8 mouse cellular contexts compared by ENCODE assay signal in the genomic region with DNA sequence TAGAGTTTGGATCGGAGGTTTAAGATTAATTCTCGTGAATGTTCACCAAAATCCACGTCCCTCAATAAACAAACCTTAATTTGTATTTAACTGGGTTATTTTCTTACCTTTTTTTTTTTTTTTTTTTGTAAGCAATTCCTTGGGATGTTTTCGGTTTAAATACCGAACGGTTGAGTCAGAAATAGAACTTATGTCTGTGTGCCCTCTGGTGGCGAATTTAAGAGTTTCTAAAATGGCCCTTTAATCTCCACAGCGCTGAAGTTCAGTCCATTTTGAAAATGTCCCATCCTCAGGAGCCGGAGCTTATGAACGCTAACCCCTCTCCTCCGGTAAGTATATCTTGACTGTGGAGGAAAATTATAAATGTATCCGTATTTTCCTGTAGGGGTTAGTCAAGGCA.
DNase-seq lines count a peak whose midpoint lies in the region; ATAC-seq and TF ChIP-seq lines count a peak whose summit lies in the region.

No protein-coding gene starts in this region.

- no peaks in the 10 kb centered on the region for H3K4me1 ChIP-seq in brown adipose tissue, adult 24 weeks (ENCODE audit: control insufficient read depth, insufficient read depth, insufficient read length, low read length)
- peaks cover 17% of the 10 kb centered on the region for H3K4me1 ChIP-seq in erythroblast, embryonic 14.5 days (ENCODE audit: control insufficient read depth)
- H3K4me1 ChIP-seq in hindbrain, postnatal 0 days (ENCODE audit: insufficient read depth, low read length) = peaks cover 5% of the 10 kb centered on the region
- H3K4me1 ChIP-seq in limb, embryonic 13.5 days = peaks cover 49% of the 10 kb centered on the region
- H3K4me1 ChIP-seq in midbrain, embryonic 12.5 days = peaks cover 17% of the 10 kb centered on the region

- peaks cover 45% of the 10 kb centered on the region for H3K27me3 ChIP-seq in erythroblast, embryonic 14.5 days (ENCODE audit: control insufficient read depth)
- no peaks in the 10 kb centered on the region for H3K27me3 ChIP-seq in hindbrain, postnatal 0 days (ENCODE audit: insufficient read depth, low read length)
- peaks cover 10% of the 10 kb centered on the region for H3K27me3 ChIP-seq in limb, embryonic 13.5 days
- peaks cover 18% of the 10 kb centered on the region for H3K27me3 ChIP-seq in midbrain, embryonic 12.5 days

- peak overlapping the region; percentile 64 for H3K4me3 ChIP-seq in left cerebral cortex, adult 2 months
- H3K4me3 ChIP-seq in brown adipose tissue, adult 24 weeks (ENCODE audit: insufficient read depth, low read depth, low read length) = peak overlapping the region; percentile 72
- H3K4me3 ChIP-seq in erythroblast, embryonic 14.5 days (replicated peaks) = peak overlapping the region; percentile 71
- H3K4me3 ChIP-seq in hindbrain, postnatal 0 days (ENCODE audit: low read length) = peak overlapping the region; percentile 76
- H3K4me3 ChIP-seq in limb, embryonic 13.5 days = peak overlapping the region; percentile 60
- peak overlapping the region; percentile 61 for H3K4me3 ChIP-seq in midbrain, embryonic 12.5 days

- peaks cover 2% of the 10 kb centered on the region; the same call in 1 of the 2 replicates for H3K36me3 ChIP-seq in erythroblast, embryonic 14.5 days (ENCODE audit: control insufficient read depth)
- peaks cover 20% of the 10 kb centered on the region for H3K36me3 ChIP-seq in hindbrain, postnatal 0 days (ENCODE audit: insufficient read depth, low read length)
- H3K36me3 ChIP-seq in limb, embryonic 13.5 days = peaks cover 30% of the 10 kb centered on the region
- 0 out of 2 replicates have a peak, but pooled peaks cover 6% of the 10 kb centered on the region for H3K36me3 ChIP-seq in midbrain, embryonic 12.5 days

- intact Hi-C loops in left cerebral cortex, adult 2 months (cut with DNase I) = loop anchor here (1.0 to 5.0 kb wide), 4 partner anchors 112 to 530 kb away; a partner anchor contains a TSS

- peak overlapping the region; percentile 99 for H3K27ac ChIP-seq in left cerebral cortex, adult 2 months
- peak overlapping the region; percentile 92 for H3K27ac ChIP-seq in brown adipose tissue, adult 24 weeks (replicated peaks; ENCODE audit: low read depth, low read length)
- H3K27ac ChIP-seq in hindbrain, postnatal 0 days = no peak overlapping the region; the same call in 1 of the 2 replicates
- H3K27ac ChIP-seq in limb, embryonic 13.5 days = no peak overlapping the region
- H3K27ac ChIP-seq in midbrain, embryonic 12.5 days (replicated peaks) = no peak overlapping the region

- H3K9ac ChIP-seq in hindbrain, postnatal 0 days (replicated peaks; ENCODE audit: low read length) = peak overlapping the region; percentile 84; the same call in 1 of the 2 replicates
- H3K9ac ChIP-seq in limb, embryonic 13.5 days = 0 out of 2 replicates have a peak overlapping the region, but pooled peaks have one; percentile 45
- H3K9ac ChIP-seq in midbrain, embryonic 12.5 days (replicated peaks) = no peak overlapping the region

- 11% methylated on average over 12 of the region's 12 CpGs for WGBS in hindbrain, postnatal 0 days
- WGBS in limb, embryonic 13.5 days = 14% methylated on average over 12 of the region's 12 CpGs
- WGBS in midbrain, embryonic 12.5 days = 13% methylated on average over 12 of the region's 12 CpGs

- H3K4me2 ChIP-seq in hindbrain, postnatal 0 days (ENCODE audit: low read depth, low read length) = peak overlapping the region; percentile 93
- H3K4me2 ChIP-seq in limb, embryonic 13.5 days (replicated peaks) = peak overlapping the region; percentile 81
- peak overlapping the region; percentile 87 for H3K4me2 ChIP-seq in midbrain, embryonic 12.5 days (replicated peaks)

- H3K9me3 ChIP-seq in erythroblast, embryonic 14.5 days (ENCODE audit: control insufficient read depth, low read length) = peaks cover 3% of the 10 kb centered on the region; the same call in 1 of the 2 replicates
- no peaks in the 10 kb centered on the region for H3K9me3 ChIP-seq in hindbrain, postnatal 0 days (ENCODE audit: low read length)
- no peaks in the 10 kb centered on the region for H3K9me3 ChIP-seq in limb, embryonic 13.5 days
- no peaks in the 10 kb centered on the region for H3K9me3 ChIP-seq in midbrain, embryonic 12.5 days

- ATAC-seq in hindbrain, postnatal 0 days = no peak
- no peak for ATAC-seq in limb, embryonic 13.5 days (ENCODE audit: low FRiP score, low read depth)
- no peak for ATAC-seq in midbrain, embryonic 12.5 days (ENCODE audit: low FRiP score, low read depth)

- DNase-seq in left cerebral cortex, adult 2 months (ENCODE audit: extremely low spot score in 1 of 2, low spot score in 2 of 2) = peak in 1 of 2 experiments; percentile 47
- DNase-seq in left cerebral cortex, adult 8-10 months (ENCODE audit: low spot score in 2 of 2) = no peak
- DNase-seq in hindbrain, postnatal 0 days (ENCODE audit: low spot score) = peak; percentile 90
- DNase-seq in thymus, postnatal 0 days (ENCODE audit: low spot score) = peak; percentile 84

- peak; percentile 70 for TF ChIP-seq CTCF in left cerebral cortex, adult 2 months (IDR thresholded peaks at IDR 0.05)
- peak; percentile 73 for TF ChIP-seq CTCF in hindbrain, postnatal 0 days (IDR thresholded peaks at IDR 0.05; ENCODE audit: low read depth)

Comparison
In these comparisons a context has a peak if more than half of its experiments do, and no peak if none do; other contexts are left out.
1. DNase-seq: peak in hindbrain, postnatal 0 days (single experiment) and thymus, postnatal 0 days (single experiment); none in left cerebral cortex, adult 8-10 months (0 of 2).
2. H3K27ac ChIP-seq: peak in left cerebral cortex, adult 2 months (single experiment) and brown adipose tissue, adult 24 weeks (single experiment); none in hindbrain, postnatal 0 days (single experiment), limb, embryonic 13.5 days (single experiment) and midbrain, embryonic 12.5 days (single experiment).
3. Peak in every context shown above with its lines, with median percentiles within 50 percentile points of each other: H3K4me3 ChIP-seq and H3K4me2 ChIP-seq.